Mouse (Mus musculus): ENCODE data around the gene Olfr1414. TPM values are rescaled to one million over a fixed set of nuclear protein-coding genes. Genes with fewer than 3 reads are reported as not detected.

The Olfr1414 gene
- polyA plus RNA-seq (2017; shearing (Covaris generic)) = not detected

DNA sequence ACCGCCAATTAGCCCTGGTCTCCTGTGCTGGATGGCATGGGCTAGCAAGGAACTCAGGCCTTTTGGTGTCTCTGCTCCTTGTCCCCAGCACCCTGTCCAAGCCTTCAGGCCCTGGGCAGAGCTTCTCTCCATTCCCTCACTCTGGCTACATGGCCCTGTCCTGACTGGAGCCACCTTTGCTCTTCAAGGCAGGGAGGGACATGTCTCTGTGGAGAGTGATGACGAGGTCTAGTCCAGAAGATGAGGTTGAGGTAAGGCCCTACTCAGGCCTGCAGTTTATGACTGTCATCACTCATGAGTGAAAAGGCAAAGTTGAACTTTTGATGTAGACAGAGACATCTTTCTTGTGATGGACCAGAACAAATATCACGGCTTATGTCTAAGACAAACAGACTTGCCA lies at the start of gene Olfr1414:
Olfr1414 (minus strand) TSS at position 101 of the 400 bp plus-strand sequence.

DNA sequence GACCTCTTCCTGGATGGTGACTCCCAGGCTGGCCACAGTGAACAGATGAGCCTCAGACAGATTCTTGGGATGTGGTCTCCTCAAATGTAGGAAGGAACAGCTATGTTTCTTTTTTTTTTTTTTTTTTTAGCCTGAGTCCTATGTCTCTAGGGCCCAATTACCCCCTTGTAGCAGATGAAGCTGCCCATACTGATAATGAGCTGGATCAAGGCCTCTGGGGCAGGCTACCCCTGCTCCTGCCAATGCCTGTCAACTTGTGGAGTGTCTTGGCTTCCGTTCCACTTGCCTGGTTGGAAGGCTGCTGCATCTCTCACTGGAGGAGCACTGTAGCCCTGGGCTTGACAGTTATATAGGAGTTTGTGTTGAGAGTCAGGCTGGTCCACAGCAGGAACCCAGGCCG lies 22.5 kb downstream of the Olfr1414 start, which contains the start of gene Olfr1415:
Olfr1415 (minus strand) TSS at position 101 of the 400 bp plus-strand sequence.

DNA sequence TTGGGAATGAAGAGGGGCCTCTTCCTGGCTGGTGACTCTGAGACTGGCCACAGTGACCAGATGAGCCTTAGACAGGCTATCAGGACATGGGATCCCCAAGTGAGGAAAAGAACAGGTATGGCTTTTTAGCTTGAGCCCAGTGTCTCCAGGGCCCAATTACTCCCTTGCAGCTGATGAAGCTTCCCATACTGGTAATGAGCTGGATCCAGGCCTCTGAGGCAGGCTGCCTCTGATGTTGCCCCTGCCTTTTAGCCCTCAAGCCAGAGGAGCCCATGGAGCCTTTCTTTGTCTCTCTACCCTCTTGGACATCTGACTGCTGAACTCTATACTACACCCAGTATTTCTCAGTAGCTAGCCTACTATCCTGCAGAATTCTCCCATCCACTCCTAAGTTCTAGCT lies 33.4 kb downstream of the Olfr1414 start, which contains the start of gene Olfr1416:
Olfr1416 (minus strand) TSS at position 101 of the 400 bp plus-strand sequence.

DNA sequence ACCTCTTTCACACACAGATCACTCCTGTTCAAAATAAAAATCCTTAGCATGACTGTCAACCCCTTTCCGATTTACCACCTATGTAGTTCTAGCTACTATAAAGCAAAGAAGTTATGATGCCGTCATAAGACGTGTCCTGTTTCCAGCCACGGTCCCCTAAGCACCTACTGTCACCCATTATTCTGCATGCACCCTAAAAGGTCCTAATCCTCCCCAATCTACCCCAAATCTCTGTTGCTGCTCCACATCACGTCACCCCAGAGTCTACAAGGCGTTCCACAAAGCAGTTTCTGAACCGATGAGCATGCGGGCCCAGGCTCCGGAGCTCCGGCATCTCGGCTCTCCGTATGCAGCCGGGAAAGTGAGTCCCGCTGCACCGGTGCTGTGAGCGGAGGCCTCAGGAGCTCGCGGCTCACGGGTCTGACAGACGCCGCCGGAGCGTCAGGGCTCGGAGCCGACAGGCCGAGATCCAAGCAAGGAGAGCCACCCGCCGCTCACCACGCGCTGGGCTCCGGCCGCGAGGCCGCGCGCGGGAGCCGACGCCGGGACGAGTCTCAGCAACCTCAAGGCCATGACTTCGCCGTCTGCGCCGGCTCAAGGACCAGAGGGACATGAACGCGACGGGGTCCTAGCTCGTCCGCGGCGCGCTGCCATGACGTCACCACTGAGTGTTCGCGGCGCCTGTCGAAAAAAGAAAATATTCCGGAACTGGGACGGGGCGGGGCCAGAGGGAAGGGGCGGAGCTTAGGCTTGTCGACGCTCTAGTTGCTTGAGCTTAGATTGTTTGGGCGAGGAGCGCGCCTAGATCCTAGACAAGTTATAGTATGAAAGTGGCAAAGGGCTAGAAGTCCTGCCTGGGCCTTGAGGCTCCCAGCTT lies 45.1 kb downstream of the Olfr1414 start, which contains the start of gene Ndufa10:
Ndufa10 (minus strand) TSS at position 696 of the 877 bp plus-strand sequence.

Other genes with a start within 250 kb of the Olfr1414 start
- 239 TPM for gene Ndufa10, start 44.8 kb downstream of the Olfr1414 start, polyA plus RNA-seq (2017; shearing (Covaris generic))
- not detected for gene Olfr1416, start 33.5 kb downstream of the Olfr1414 start, polyA plus RNA-seq (2017; shearing (Covaris generic))
- not detected for gene Olfr1415, start 22.6 kb downstream of the Olfr1414 start, polyA plus RNA-seq (2017; shearing (Covaris generic))
- not detected for gene Olfr1413, start 52.7 kb upstream of the Olfr1414 start, polyA plus RNA-seq (2017; shearing (Covaris generic))
- not detected for gene Olfr1412, start 67.1 kb upstream of the Olfr1414 start, polyA plus RNA-seq (2017; shearing (Covaris generic))
- gene Olfr1411, start 75.8 kb upstream of the Olfr1414 start, polyA plus RNA-seq (2017; shearing (Covaris generic)) = not detected
- not detected for gene Olfr1410, start 87.1 kb upstream of the Olfr1414 start, polyA plus RNA-seq (2017; shearing (Covaris generic))
- not detected for gene Olfr12, start 99.1 kb upstream of the Olfr1414 start, polyA plus RNA-seq (2017; shearing (Covaris generic))
- 271 TPM for gene Cops9, start 123.3 kb upstream of the Olfr1414 start, polyA plus RNA-seq (2017; shearing (Covaris generic))
- gene Otos, start 130.2 kb upstream of the Olfr1414 start, polyA plus RNA-seq (2017; shearing (Covaris generic)) = 1.7 TPM

All from CD4-positive, CD25-positive, alpha-beta regulatory T cell, adult 9 weeks (primary cell).